Mouse (Mus musculus) midbrain, embryonic 10.5 days (tissue): ENCODE measurements around the gene Wdr35. TPM values are rescaled to one million over a fixed set of nuclear protein-coding genes. Genes with fewer than 3 reads are reported as not detected.

Experiments used
- DNase-seq: peaks from one replicate; pipeline ENCODE4 v3.0.0-alpha.2; 2017; ENCODE audit warnings: low spot score
- H3K27ac ChIP-seq: fragments of 300-500 bp; sonication (generic); replicated peaks from 2 replicates; pipeline ENCODE4 v1.5.1; 2016; ENCODE audit warnings: mild to moderate bottlenecking
- H3K27me3 ChIP-seq: fragments of 300-500 bp; sonication (generic); 2 replicates; pipeline ENCODE4 v1.6.1; 2016; ENCODE audit warnings: low read depth, mild to moderate bottlenecking; ENCODE audit not compliant: poor library complexity, severe bottlenecking
- H3K36me3 ChIP-seq: fragments of 300-500 bp; sonication (generic); 2 replicates; pipeline ENCODE4 v1.6.1; 2016; ENCODE audit warnings: mild to moderate bottlenecking, moderate library complexity
- H3K4me1 ChIP-seq: fragments of 300-500 bp; sonication (generic); 2 replicates; pipeline ENCODE4 v1.6.1; 2016
- H3K4me3 ChIP-seq: fragments of 300-500 bp; sonication (generic); 2 replicates; pipeline ENCODE4 v1.5.1; 2016; ENCODE audit warnings: mild to moderate bottlenecking, moderate library complexity
- H3K9me3 ChIP-seq: fragments of 300-500 bp; sonication (generic); replicated peaks from 2 replicates; pipeline ENCODE4 v1.6.1; 2016; ENCODE audit warnings: mild to moderate bottlenecking
- WGBS: fragments of 180-500 bp; shearing (Covaris S2); methylation state at CpG from one replicate; pipeline ENCODE4 v1.1.7; 2016; 5-methylcytosine and 5-hydroxymethylcytosine counted together
- polyA plus RNA-seq: library from polyadenylated mRNA; unstranded; fragments of >200 nt; fragmentation: Nextera tagmentation; extraction: Ambion mirVana; gene quantifications from 2 replicates; pipeline ENCODE4 v1.2.1, GENCODE M21; 2016

Wdr35 gene
- polyA plus RNA-seq, 1 experiment from 2014 or later: 24.7 TPM

DNA sequence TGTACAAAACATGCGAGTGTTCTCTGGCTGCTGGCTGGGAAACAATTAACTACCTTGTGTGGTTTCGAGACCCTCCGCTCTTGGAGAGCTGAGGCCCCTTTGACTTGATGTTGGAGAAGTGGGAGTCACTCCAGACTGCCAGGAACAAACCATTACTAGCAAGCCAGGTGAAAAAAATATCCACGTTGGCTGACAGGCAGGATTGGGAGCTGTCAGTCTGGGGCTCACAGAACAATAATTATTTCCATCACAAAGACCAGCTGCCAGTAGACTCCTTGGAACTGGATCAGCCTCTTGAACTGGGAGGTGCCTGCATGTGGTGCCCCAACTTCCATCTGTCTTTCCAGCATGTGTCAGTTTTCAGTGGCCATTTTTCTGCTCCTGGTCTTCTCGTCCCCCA, 68.6 kb downstream of the Wdr35 start:
- 87% methylated on average over 5 of the region's 5 CpGs for WGBS
- H3K9me3 ChIP-seq: no peaks in the 10 kb centered on the region
- H3K27me3 ChIP-seq: no peaks in the 10 kb centered on the region
- H3K4me3 ChIP-seq: no peak overlapping the region
- no peak overlapping the region for H3K27ac ChIP-seq
- H3K36me3 ChIP-seq: no peaks in the 10 kb centered on the region
- H3K4me1 ChIP-seq: peaks cover 8% of the 10 kb centered on the region; the same call in 1 of the 2 replicates
- no peak for DNase-seq

DNA sequence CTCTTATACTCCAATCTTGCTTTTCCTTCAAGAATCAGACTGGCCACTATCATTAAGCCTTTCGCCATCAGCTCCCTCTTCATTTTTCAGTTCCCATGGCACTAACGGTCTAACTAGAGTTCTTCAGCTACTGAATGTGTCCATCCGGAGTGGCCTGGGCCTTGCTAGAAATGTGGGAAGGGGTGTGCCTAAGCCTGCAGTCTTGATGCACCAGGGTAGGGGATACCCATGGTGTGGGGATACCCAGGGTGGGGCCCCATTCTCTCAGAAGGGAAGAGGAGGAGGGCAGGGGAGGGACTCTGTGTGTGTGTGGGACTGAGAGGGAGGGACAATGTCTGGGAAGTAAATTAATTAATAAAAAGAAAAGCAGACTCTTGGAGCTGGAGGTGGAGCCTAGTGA, 69.1 kb downstream of the Wdr35 start:
- Histone ChIP-seq H3K4me1 (peaks cover 8% of the 10 kb centered on the region; the same call in 1 of the 2 replicates), H3K4me3 (no peak overlapping the region), H3K27ac (no peak overlapping the region), H3K36me3 (no peaks in the 10 kb centered on the region), H3K9me3 (no peaks in the 10 kb centered on the region), H3K27me3 (no peaks in the 10 kb centered on the region)
- DNase-seq: no peak
- 90% methylated on average over 3 of the region's 3 CpGs for WGBS

GRCm38 (mm10) chr12:9044666-9045065, 71.0 kb downstream of the Wdr35 start:
- H3K27me3 ChIP-seq: no peaks in the 10 kb centered on the region
- DNase-seq: no peak
- peaks cover 8% of the 10 kb centered on the region; the same call in 1 of the 2 replicates for H3K4me1 ChIP-seq
- H3K9me3 ChIP-seq: no peaks in the 10 kb centered on the region
- no peaks in the 10 kb centered on the region for H3K36me3 ChIP-seq
- no peak overlapping the region for H3K27ac ChIP-seq
- no peak overlapping the region for H3K4me3 ChIP-seq
- 95% methylated on average over 7 of the region's 7 CpGs for WGBS

- H3K27me3 ChIP-seq: no peaks in the 10 kb centered on the region
- no peak overlapping the region for H3K27ac ChIP-seq
- peaks cover 8% of the 10 kb centered on the region; the same call in 1 of the 2 replicates for H3K4me1 ChIP-seq
- H3K9me3 ChIP-seq: no peaks in the 10 kb centered on the region
- H3K36me3 ChIP-seq: no peaks in the 10 kb centered on the region
- DNase-seq: no peak
- no peak overlapping the region for H3K4me3 ChIP-seq
- WGBS: 80% methylated on average over 4 of the region's 4 CpGs
Measured at GRCm38 (mm10) chr12:9046674-9047073, 73.0 kb downstream of the Wdr35 start.

DNA sequence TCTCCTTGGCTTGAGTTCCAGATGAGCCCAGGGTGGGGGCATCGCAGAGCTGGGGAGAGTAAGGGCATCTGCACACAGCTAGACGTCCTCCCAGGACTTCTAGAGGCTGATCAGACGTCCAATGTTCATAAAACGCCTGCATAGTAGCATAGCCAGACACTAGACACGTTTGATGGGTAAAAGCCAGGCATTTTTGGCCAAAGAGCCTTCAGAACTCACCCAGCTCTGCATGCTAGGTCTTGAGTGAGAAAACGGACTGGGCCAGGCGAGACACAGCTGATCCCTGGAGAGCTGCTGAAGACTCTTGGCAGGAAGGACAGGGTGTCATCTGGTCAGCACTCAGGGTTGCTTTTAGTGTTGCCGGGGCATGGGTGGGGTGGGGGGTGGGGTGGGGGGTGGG, 74.4 kb downstream of the Wdr35 start:
- Histone ChIP-seq H3K36me3 (no peaks in the 10 kb centered on the region), H3K9me3 (no peaks in the 10 kb centered on the region), H3K27me3 (no peaks in the 10 kb centered on the region), H3K27ac (no peak overlapping the region), H3K4me1 (no peaks in the 10 kb centered on the region), H3K4me3 (no peak overlapping the region)
- no peak for DNase-seq
- WGBS: 80% methylated on average over 8 of the region's 8 CpGs

DNA sequence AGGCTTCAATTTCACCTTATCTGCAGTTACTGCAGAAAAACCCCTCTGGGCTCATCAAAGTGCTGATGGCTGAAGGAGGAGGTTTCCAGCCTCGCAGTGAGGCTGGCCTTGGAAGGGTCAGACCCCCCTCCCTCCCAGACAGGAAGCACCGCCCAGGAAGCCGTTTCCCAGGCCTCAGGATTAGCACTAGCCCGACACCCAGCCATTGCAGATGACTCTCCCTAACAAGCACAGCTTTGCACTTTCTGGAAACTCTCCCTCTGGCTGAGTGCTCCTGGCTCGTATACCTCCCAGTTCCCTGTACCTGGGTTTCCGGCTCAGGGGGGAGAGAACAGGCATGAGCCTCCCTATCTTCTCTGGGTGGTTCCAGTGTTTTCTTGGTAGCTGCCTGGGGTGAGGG, 77.1 kb downstream of the Wdr35 start:
- Histone ChIP-seq H3K4me3 (no peak overlapping the region), H3K4me1 (no peaks in the 10 kb centered on the region), H3K9me3 (no peaks in the 10 kb centered on the region), H3K36me3 (no peaks in the 10 kb centered on the region), H3K27me3 (no peaks in the 10 kb centered on the region), H3K27ac (no peak overlapping the region)
- DNase-seq: no peak
- 42% methylated on average over 6 of the region's 6 CpGs for WGBS

DNA sequence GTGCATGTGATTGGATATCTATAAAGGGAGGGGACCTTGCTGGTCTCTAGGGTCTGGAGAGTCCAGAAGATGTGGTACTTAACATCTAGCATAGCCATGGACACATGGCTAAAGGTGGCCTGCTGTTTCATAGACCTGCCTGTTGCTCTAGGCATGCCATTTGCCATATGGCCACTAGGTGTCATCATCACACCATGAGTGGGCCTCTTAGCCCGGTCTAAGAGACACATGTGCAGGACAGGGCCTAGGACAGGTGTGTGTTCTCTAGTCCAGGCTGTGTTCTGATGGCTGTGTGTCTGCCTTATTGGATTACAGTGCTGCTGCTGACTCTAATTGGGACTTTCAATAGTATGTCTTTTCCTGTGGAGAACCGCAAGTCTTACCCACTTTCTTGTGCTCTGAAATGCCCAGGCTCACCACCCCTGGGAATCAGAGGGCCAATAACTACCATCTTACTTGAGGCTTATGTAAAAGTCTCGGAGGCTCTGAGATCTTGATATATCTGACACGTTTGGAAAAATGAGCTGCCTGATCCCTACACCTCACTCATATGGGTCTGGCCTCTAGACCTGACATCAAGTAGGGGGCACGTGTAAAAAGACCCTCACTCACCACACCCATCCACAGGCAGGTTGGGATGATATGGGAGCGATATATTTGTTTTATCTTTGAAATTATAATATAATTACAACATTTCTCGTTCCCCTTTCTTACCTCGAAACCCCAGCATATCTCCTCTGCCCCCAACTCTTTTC, 78.6 kb downstream of the Wdr35 start:
- Histone ChIP-seq H3K4me1 (no peaks in the 10 kb centered on the region), H3K36me3 (no peaks in the 10 kb centered on the region), H3K27ac (no peak overlapping the region), H3K27me3 (no peaks in the 10 kb centered on the region), H3K9me3 (no peaks in the 10 kb centered on the region), H3K4me3 (no peak overlapping the region)
- 57% methylated on average over 8 of the region's 8 CpGs for WGBS
- DNase-seq: peak; percentile 77

- H3K4me1 ChIP-seq: no peaks in the 10 kb centered on the region
- DNase-seq: no peak
- no peak overlapping the region for H3K27ac ChIP-seq
- WGBS: 52% methylated on average over 7 of the region's 7 CpGs
- no peaks in the 10 kb centered on the region for H3K36me3 ChIP-seq
- H3K9me3 ChIP-seq: no peaks in the 10 kb centered on the region
- H3K27me3 ChIP-seq: no peaks in the 10 kb centered on the region
- H3K4me3 ChIP-seq: no peak overlapping the region
Measured at GRCm38 (mm10) chr12:9053345-9053744, 79.7 kb downstream of the Wdr35 start.

GRCm38 (mm10) chr12:9054012-9054411, 80.3 kb downstream of the Wdr35 start:
- no peak overlapping the region for H3K27ac ChIP-seq
- no peak overlapping the region for H3K4me3 ChIP-seq
- no peaks in the 10 kb centered on the region for H3K36me3 ChIP-seq
- H3K4me1 ChIP-seq: no peaks in the 10 kb centered on the region
- H3K9me3 ChIP-seq: no peaks in the 10 kb centered on the region
- no peaks in the 10 kb centered on the region for H3K27me3 ChIP-seq
- no peak for DNase-seq
- 80% methylated on average over 2 of the region's 2 CpGs for WGBS

DNA sequence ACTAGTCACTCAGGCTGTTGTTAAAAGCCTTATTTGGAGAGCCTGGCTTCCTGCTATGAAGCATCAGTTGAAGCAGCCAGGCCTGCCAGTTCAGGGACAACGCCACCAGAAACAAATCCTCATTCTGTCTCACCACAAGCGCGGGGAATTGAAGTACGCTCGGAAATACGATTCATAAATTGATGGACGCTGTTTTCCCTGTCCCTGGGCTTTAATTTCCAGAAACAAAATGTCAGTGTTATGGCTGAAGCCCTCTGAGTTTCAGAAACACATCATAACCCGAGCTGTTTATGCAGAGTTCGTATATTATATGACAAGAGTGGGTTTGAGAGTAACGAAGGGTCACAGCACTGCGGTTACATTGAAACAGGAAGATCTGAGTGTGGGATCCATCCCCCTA, 81.6 kb downstream of the Wdr35 start:
- no peak overlapping the region for H3K4me3 ChIP-seq
- H3K36me3 ChIP-seq: no peaks in the 10 kb centered on the region
- H3K9me3 ChIP-seq: no peaks in the 10 kb centered on the region
- 84% methylated on average over 11 of the region's 11 CpGs for WGBS
- H3K27me3 ChIP-seq: no peaks in the 10 kb centered on the region
- H3K4me1 ChIP-seq: no peaks in the 10 kb centered on the region
- no peak for DNase-seq
- H3K27ac ChIP-seq: no peak overlapping the region

GRCm38 (mm10) chr12:9059502-9059901, 85.8 kb downstream of the Wdr35 start:
- no peak for DNase-seq
- no peak overlapping the region for H3K4me3 ChIP-seq
- no peaks in the 10 kb centered on the region for H3K9me3 ChIP-seq
- H3K27ac ChIP-seq: no peak overlapping the region
- H3K36me3 ChIP-seq: no peaks in the 10 kb centered on the region
- H3K27me3 ChIP-seq: no peaks in the 10 kb centered on the region
- no peaks in the 10 kb centered on the region for H3K4me1 ChIP-seq
- 94% methylated on average over 3 of the region's 3 CpGs for WGBS

DNA sequence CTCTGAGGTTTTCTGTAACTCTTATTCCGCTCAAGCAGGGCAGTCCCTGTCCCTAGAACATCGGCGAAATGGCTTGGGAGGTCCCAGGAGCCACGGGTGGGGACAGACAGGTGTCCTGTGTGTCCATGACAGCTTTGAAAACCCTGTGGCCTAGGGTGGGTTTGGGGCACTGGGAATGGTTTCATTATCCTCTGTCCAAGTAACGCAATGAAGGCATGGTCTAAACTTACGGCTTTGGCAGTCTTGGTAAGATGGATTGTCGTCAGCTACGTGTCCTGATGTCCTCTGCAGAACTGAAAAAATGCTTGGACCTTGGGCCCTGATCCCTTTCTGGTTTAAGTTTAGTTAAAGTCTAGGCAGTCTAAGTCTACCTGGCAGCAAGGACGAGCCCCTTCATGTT, 86.3 kb downstream of the Wdr35 start:
- no peak overlapping the region for H3K4me3 ChIP-seq
- WGBS: 91% methylated on average over 9 of the region's 9 CpGs
- no peaks in the 10 kb centered on the region for H3K4me1 ChIP-seq
- DNase-seq: no peak
- H3K36me3 ChIP-seq: no peaks in the 10 kb centered on the region
- H3K9me3 ChIP-seq: no peaks in the 10 kb centered on the region
- no peaks in the 10 kb centered on the region for H3K27me3 ChIP-seq
- no peak overlapping the region for H3K27ac ChIP-seq

GRCm38 (mm10) chr12:9063611-9064010, 89.9 kb downstream of the Wdr35 start:
- DNase-seq: no peak
- Histone ChIP-seq H3K27ac (no peak overlapping the region), H3K27me3 (no peaks in the 10 kb centered on the region), H3K4me3 (no peak overlapping the region), H3K36me3 (no peaks in the 10 kb centered on the region), H3K4me1 (no peaks in the 10 kb centered on the region), H3K9me3 (no peaks in the 10 kb centered on the region)
- 78% methylated on average over 6 of the region's 6 CpGs for WGBS
